Mouse (Mus musculus) gonadal fat pad, adult 2 months (tissue): ENCODE measurements around the gene Cacna1h. TPM values are rescaled to one million over a fixed set of nuclear protein-coding genes. Genes with fewer than 3 reads are reported as not detected.

ENCODE experiments used
- DNase-seq: peaks from one replicate; pipeline ENCODE4 v3.0.0-alpha.2; 2012; ENCODE audit warnings: low read depth
- polyA plus RNA-seq: library from polyadenylated mRNA; depleted of rRNA; stranded (reverse); fragments of >200 nt; gene quantifications from 2 replicates; pipeline ENCODE4 v1.2.3, GENCODE M21; 2012

Gene Cacna1h
- polyA plus RNA-seq, 1 experiment = 8.9 TPM

- DNase-seq = no peak
These were observed 12.3 kb upstream of the Cacna1h start for GRCm38 (mm10) chr17:25445841-25446240.

DNA sequence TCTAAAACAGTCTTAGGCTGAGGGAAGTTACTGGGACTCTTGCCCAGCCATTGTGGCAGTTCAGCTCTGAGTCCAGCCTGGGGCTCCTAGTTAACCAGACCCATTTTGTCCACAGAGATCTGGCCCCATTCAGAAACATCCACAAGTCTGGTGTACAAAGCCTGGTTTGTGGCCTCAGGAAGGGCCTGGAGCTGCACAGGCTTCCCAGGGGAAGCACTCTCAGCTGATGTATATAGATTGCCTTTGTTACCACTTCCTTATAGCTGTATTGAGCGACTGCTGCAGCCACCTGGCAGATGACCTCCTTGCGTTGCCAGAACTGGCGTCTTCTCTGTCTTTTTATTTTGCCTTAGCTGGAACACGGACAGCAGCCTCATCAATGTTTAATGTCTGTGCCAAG lies 11.5 kb upstream of the Cacna1h start:
- DNase-seq = no peak

DNA sequence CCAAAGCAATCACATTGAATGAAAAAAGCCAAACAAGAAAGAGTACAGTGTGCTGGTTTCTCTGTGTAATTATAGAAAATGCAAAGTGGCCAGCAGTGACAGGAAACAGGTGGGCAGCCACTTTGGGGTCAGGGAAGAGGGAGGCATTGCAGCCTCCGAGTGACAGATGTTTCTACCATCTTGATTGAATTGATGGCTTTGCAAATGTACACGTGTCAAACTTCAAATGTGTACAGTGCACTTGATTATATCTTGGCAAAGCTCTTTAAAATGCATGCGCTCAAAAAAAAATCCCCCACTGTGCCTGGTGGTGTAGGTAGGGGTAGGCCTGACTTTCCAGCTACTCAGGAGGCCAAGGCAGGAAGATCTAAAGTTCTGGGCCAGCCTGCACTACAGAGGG lies 9.3 kb upstream of the Cacna1h start:
- no peak for DNase-seq

DNA sequence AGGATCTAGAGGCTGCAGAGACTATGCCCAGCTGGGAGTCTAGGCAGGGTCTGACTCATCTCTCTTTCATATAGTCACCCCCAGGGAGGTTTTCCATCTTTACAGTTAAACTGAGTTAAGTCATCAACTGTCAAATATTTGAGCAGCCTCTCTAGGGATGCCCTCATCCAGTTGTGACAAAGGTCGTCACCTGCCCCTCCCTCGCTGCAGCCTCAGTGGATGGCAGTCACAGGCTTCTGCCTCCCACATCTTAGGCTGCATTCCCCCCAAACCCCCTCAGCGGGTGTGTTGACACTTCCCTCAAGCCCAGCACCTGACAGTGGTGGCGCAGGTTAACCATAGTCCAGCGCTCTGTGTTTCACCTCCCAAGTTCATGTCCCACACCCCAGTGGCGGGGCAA lies 7.8 kb upstream of the Cacna1h start:
- no peak for DNase-seq

- DNase-seq = no peak
These were observed 363 bp downstream of the Cacna1h start for GRCm38 (mm10) chr17:25433223-25433616.

GRCm38 (mm10) chr17:25432433-25433181 lies 976 bp downstream of the Cacna1h start:
- DNase-seq = no peak

GRCm38 (mm10) chr17:25430534-25430933 lies 3.0 kb downstream of the Cacna1h start:
- DNase-seq = no peak

DNA sequence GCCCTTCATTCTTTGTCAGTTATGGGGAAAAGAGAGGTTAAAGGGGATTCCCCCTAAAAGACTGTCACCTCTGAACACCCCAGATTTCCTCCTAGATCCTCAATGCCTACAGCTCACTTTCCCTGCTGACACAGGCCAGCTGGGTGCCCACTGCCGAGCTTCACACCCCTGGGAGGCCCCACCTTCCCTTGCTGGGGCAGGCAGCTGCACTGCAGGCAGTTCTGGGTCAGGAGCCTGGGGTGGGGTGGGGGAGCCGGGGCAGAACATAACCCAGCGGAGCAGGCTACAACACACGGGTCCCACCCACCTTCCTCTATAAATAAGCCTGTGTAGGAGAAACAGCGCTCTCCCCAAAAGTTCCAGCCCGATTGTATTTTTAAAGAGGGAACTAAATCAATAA lies 3.7 kb downstream of the Cacna1h start:
- DNase-seq = no peak

DNA sequence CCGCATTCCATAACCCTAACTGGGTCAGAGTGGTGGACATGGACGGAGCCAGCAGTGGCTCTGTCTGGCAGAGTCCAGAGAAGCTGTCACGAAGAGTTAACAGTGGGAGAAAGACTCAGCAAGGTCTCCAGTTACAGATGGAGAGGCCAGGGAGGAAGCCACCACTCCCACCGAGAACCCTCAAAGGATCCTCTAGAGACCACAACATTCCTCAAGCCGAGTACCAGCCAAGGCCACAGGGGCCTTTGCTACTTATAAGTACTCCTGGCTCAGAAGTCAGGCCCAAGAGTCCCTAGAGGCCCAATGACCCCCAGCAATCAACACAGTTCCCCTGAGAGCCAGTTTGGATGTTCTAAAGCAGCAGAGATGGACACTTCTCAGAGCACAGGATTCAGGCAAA lies 4.3 kb downstream of the Cacna1h start:
- DNase-seq = no peak

GRCm38 (mm10) chr17:25427441-25427840 lies 6.1 kb downstream of the Cacna1h start:
- DNase-seq = no peak

- DNase-seq = no peak
These were observed 7.6 kb downstream of the Cacna1h start for GRCm38 (mm10) chr17:25425996-25426395.

GRCm38 (mm10) chr17:25424526-25425080 lies 9.0 kb downstream of the Cacna1h start:
- no peak for DNase-seq

DNA sequence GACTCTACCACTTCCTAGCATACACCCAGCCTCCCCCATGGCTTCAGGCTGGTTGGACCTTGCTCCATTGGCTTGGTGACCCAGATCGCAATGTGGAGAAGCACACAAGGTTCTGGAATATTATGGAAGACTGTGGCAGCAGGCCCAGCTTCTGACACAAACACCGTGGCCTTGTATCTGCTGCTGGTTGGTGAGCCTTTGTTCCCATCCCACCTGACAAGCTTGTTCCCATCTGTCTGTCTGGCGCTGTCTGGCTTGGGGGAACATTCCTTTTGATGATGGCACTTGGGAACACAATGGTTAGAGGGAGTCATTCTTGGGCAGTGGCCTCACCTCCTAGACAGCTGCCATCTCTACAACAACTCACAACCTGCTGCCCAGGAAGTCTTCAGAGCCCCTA lies 12.6 kb downstream of the Cacna1h start:
- no peak for DNase-seq

GRCm38 (mm10) chr17:25418926-25419325 lies 14.7 kb downstream of the Cacna1h start:
- no peak for DNase-seq

DNA sequence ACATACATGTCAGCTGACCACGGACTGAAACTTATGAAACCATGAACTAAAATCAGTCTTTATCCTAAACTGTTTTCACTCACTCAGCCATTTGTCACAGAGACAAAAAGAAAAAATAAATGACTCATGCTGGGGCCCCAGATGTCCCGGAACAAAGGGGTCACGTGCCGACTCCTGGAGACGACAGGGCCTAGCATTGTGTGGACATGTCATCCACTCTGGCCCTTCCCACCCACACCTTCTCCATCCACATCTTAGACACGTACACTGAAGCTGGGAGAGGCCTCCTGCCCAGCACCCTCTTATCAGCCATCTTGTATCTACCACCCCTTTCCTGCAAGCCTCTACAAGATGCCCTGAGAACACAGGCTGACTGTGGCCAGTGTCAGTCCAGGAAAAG lies 15.6 kb downstream of the Cacna1h start:
- no peak for DNase-seq

DNA sequence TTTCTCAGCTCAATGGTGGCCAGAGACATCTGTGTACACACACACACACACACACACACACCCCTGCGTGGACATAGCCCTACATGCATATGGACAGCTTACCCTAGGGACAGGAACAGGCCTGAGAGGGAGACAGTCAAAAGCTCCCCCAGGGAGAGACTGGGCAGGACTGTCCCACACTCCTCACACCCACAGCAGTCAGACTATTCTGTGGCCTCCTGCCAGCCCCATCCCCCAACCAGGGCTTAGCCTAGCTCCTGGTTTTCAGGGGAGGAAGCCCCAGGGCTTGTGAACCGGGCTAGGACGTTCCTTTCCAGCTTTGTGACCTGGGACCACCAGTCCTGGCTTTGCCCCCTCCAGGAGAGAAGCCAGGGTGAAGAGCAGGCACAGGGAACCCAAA lies 17.4 kb downstream of the Cacna1h start:
- DNase-seq = no peak

DNA sequence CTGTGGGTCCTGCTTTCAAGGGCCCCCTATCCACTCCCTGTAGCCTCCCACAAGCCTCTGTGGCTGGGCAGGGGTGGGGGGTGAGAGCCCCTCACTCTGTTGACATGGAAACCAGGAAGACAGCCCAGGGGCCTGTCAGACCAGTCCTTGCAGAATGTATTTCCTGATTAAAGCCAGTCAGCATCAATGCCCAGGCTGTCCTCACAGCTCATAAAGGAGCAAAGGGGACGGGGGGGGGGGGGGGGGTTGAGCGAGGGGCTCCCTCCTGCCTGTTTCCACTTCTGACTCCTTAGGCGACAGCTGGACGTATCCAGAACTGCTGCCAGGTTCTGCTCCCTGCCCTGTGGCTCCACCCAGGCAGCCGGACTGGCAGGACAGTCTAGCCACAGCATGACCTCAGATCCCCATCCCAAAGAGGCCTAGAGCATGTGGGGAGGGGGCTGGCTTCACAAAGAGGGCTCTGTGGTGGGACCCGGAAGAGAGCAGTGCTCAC lies 18.1 kb downstream of the Cacna1h start:
- DNase-seq = no peak

DNA sequence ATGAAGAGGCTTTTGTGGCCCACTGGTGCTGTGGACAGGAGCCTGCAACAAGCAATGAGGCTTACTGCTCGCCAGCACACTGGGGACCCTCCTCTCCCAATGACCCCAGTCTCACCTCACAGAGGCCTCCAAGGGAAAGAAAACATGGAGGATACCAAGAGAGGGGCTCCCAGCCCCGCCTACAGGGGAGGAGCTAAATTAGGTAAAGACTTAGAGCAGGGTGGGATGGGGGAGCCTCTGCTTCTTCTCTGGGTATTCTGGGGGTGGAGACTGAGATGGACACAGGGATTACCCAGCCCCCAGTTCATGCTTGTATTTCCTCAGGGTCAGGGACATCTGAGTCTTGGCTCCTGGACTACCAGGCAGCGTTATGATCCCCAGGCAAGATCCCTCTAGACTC lies 18.7 kb downstream of the Cacna1h start:
- DNase-seq = no peak

- no peak for DNase-seq
These were observed 19.4 kb downstream of the Cacna1h start for GRCm38 (mm10) chr17:25414209-25414608.

- no peak for DNase-seq
These were observed 22.3 kb downstream of the Cacna1h start for GRCm38 (mm10) chr17:25411251-25411650.

DNA sequence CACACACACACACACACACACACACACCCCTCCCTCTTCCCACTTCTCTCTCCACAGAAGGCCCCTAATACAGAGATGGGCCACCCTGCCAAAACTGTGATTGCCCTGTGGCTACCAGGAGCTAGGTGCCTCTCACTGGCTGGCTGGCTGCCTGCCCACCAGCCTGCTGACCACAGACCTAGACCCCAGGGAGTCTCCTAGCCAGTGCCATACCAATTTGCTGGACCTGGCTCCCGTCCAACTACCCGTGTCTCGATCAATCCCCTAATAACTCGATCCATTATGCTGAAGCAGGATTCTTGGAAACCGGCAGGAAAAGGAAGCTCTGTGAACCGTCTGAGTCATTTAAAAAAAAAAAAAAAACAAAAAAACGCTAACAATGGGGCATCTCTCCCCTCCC lies 22.8 kb downstream of the Cacna1h start:
- DNase-seq = no peak

DNA sequence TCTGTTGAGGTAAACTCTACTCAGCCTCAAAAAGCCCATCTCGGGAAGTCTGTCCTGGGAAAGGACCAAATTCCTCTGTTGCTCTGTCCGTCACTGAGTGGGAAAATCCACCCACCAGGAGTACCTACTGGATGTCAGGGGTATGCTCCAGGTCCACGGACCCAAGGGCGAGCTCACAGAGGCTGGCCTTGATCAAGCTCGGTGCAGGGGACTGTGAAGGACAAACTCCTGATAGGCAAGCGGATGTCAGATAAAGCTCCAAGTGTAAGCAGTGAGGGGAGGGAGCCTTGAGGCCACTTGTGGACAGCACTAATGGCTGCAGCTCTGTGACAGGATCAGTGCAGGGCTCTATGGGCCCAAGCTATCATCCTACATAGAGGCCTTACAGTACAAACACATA lies 23.4 kb downstream of the Cacna1h start:
- no peak for DNase-seq

DNA sequence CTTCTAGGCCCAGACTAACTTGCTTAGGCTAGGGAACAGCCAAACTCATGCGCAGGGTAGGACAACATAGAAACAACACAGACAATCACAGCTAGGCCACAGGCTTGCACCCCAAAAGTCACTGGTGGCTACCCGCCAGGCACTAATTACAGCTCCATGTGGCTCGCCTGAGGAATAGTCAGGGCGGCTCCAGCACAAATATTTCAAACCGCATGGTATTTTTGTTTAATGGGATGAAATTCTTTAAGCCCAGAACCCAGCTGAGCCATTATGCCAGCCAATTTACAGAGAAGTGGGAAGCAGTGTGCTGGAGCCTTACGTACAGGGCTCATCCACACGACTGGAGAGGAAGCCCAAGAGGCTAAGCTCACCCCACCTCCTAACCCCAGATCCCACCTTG lies 24.0 kb downstream of the Cacna1h start:
- DNase-seq = no peak
